Mouse (Mus musculus) large intestine, adult 2 months (tissue): ENCODE measurements around the gene Diexf. TPM values are rescaled to one million over a fixed set of nuclear protein-coding genes. Genes with fewer than 3 reads are reported as not detected.

ENCODE experiments used
- polyA plus RNA-seq: library from polyadenylated mRNA; depleted of rRNA; stranded (reverse); fragments of >200 nt; gene quantifications from 2 replicates; pipeline ENCODE4 v1.2.3, GENCODE M21; 2012; rRNA removed

Gene Diexf
- polyA plus RNA-seq, 1 experiment, result 10.4 TPM

Other genes with a start within 250 kb of the Diexf start
- 0.06 and 0.07 TPM in 2 replicates for gene Syt14, start 94.5 kb downstream of the Diexf start, polyA plus RNA-seq
- 108 and 192 TPM in 2 replicates for gene Irf6, start 22.8 kb upstream of the Diexf start, polyA plus RNA-seq
- gene A130010J15Rik, start 37.8 kb upstream of the Diexf start, polyA plus RNA-seq, result 5.0 and 6.6 TPM in 2 replicates
- 6.1 and 7.4 TPM in 2 replicates for gene Traf3ip3, start 71.4 kb upstream of the Diexf start, polyA plus RNA-seq
- 14.7 and 16.7 TPM in 2 replicates for gene Lamb3, start 77.4 kb upstream of the Diexf start, polyA plus RNA-seq
- gene Hsd11b1, start 133.8 kb upstream of the Diexf start, polyA plus RNA-seq, result 10.5 and 12.3 TPM in 2 replicates
- gene G0s2, start 142.9 kb upstream of the Diexf start, polyA plus RNA-seq, result 28.4 and 31.0 TPM in 2 replicates
- 0.27 and 0.49 TPM in 2 replicates for gene Camk1g, start 240.0 kb upstream of the Diexf start, polyA plus RNA-seq